Mouse (Mus musculus) liver, postnatal 0 days (tissue): ENCODE data around the gene Lamtor2.

Experiments
- CTCF ChIP-seq: sonication (generic); IDR thresholded peaks from 2 replicates; pipeline ENCODE4 v1.5.1; 2016; ENCODE audit warnings: antibody characterized with exemption, low read depth
- EP300 ChIP-seq: IDR thresholded peaks from 2 replicates; pipeline ENCODE4 v1.6.1; 2016; ENCODE audit warnings: antibody characterized with exemption, low read depth, mild to moderate bottlenecking

DNA sequence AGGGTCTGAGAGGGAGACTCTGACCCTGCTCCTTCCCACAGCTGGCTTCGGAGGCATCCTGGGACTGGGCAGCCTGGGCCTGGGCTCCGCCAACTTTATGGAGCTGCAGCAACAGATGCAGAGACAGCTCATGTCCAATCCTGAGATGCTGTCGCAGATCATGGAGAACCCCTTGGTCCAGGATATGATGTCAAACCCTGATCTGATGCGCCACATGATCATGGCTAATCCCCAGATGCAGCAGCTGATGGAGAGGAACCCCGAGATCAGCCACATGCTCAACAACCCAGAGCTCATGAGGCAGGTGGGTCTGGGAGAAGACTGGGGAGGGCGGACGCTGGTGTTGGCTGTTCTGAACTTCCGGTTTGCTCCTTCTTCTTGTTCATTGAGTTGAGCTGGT, 3.7 kb upstream of the Lamtor2 start:
- TF ChIP-seq CTCF (no peak), EP300 (no peak)
